Mouse (Mus musculus): Measurements from ENCODE around the gene Diras2.

The Diras2 gene

DNA sequence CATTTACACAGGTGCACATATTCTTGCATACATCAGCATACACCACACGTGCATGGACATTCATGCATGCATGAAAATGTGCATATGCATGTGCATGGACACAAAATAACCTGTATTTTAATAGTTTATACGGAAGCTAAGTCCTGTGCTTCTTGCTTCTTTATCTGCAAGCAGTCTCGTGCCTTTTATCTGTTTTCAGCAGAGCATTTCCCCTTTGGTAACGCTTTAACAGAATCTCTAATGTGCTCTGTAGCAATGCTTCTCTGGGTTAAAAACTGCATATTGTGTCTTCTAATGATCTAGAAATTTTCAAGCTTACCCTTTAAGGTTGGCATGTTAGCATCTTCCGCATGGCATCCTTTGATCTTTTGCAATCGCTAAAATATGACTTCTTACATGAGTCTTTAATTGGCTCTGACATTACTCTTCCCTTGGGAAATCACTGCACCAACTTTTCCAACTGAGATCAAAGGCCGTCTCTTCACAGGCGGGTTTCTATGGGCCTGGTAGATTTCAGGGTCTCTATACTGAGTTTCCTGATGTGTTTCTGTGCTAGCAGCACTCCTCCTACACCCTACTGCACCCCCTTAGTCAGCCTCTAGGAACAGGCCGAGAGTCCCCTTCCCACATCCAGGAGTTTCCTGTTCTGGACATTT is 21.9 kb upstream of the Diras2 start:
- DNase-seq (ENCODE audit: low spot score) = no peak

DNA sequence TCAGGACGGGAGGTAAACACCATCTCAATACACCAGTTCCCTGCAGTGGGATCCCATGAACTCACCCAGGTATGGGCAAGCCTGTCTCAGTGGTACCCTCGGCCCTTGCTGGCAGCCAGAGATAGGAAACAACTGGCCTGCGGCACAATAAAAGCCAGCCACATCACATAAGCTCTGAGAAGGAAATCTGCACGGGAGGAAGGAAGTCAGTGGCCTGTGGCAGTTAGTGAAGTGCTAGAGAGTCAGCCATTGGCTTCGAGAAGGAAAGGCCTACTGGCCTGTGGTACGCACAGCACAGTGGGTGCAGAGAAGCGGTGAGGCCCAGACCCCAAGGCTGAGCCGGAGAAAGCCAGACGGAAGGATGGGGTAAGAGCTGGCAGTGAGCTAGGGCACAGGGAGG is 20.2 kb upstream of the Diras2 start:
- no peak for DNase-seq (ENCODE audit: low spot score)

DNA sequence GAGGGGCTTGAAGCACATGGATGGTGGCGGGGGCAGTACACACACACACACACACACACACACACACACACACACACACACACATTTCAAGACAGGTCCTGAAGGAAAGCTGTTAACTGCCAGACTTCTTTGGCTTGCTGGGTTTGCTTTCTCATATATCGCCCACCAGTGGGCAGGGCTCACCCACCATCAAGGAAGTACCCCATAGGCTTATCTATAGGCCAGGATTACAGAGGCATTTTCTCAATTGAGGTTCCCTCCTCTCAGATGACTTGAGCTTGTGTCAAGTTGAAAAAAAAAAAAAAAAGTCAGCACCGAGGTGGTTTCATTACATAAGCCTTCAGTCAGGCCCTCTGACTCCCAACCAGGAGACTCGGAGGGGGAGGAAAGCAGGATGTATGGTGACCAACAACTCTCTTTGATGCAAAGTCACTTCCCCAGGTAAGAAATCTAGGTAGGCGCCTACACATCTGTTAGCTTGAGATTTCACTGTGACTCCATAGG is 19.7 kb upstream of the Diras2 start:
- DNase-seq (ENCODE audit: low spot score) = no peak

DNA sequence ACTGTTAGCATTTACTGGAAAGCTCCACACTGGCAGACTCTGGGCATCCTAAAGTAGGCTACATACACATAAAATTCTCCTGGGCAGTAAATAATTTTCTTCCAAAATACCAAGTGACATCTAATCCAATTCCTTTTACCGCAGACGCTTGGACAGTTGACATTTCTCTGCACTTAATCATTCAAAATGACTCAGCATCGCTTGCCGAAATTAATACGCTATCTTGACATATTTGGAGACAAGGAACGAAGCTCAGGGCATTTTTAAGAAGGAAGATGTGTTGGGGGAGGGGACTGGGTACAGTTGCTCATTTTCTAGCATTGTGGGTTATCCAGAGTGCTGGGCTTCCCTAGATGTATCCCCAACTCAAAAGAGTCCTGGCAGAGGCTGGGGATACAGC is 15.2 kb upstream of the Diras2 start:
- no peak for DNase-seq (ENCODE audit: low spot score)

DNA sequence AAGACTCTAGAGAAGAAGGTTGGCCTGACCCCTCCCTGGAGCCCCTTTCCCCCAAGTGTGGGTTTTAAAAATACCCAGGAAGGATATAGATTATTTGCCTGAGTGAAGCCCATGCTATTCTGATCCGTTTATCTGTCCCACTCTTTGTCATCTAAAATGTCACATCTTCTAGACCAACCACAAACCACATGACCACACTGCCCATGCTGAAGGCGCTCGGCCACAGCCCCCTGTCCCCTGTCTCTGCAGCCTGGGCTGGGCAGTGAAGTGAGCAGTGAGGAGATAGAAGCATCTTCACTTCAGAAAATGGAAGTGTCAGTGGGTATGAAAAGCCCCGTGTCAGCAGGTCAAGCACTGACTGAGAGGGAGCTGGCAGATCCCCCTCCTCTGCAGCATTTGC is 11.6 kb upstream of the Diras2 start:
- DNase-seq (ENCODE audit: low spot score) = no peak

DNA sequence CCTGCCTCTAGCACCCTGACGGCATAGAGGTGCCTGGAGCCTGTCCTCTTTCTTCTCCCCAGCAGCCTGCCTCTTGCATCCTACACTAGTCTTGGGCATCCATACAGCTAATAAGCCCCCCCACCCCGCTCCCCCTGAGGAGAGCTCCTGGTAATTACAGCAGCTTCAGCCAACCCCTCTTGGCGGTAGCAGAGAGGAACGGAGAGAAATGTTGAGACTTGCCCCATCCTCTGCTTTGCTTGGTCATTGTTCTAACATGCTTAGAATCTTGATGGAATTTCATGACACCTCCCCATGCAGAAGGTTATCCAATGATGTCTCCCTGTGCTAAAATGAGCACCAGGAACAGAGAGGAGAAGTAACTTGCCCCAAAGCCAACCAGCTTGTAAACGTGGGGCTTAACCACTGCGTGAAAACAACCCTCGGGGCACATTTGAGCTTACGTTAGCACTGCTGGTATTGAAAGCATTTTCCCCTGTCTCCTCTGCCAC is 11.0 kb upstream of the Diras2 start:
- DNase-seq (ENCODE audit: low spot score) = no peak

DNA sequence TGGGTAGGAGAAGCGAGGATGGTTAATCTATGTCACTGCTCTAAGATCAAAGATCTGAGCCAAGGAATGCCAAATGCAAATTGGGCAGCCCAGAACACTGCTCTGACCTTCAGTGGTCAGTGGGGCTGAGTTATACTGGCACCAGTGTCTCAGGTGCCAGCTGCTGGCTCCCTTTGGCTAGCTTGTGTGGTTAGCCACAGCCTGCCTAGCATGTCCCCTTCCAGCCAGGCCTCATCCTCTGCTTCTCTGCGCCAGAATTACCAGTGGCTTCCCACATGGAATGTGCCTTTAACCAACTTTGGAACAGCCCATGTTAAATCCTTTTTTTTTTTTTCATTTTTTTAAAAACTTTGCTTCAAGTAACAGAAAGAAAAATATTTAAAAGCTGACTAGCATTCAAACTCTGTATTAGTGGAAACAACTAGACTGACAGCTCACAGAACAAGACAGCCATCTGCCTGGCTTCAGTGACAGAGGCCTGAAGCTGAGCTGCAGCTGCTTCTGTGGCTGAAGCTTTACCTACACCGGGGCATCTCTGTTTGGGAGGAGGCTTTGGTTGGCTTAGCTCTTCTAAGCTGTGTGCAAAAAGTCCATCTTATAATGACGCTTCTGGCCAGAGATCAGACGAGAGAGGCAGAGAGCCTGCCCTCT is 10.4 kb upstream of the Diras2 start:
- DNase-seq (ENCODE audit: low spot score) = no peak

DNA sequence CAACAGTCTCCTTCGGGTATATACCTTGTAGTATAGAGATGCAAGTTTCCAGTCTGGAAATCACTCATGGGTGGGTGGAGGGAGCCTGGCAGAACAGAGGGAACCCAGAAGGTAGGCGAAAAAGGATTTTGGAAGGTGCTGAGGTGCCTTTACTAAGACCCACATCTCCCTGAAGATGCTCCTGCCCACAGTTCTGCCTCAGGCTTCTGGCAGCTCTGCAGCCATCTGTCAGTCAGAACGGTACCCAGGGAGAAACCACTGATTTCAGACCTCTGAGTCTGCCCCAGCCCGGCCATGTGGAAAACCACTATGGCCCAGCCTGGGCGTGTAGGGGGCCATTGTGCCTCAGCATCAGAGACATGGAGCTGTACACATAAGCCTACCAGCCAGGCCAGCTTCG is 8.4 kb upstream of the Diras2 start:
- DNase-seq (ENCODE audit: low spot score) = no peak

DNA sequence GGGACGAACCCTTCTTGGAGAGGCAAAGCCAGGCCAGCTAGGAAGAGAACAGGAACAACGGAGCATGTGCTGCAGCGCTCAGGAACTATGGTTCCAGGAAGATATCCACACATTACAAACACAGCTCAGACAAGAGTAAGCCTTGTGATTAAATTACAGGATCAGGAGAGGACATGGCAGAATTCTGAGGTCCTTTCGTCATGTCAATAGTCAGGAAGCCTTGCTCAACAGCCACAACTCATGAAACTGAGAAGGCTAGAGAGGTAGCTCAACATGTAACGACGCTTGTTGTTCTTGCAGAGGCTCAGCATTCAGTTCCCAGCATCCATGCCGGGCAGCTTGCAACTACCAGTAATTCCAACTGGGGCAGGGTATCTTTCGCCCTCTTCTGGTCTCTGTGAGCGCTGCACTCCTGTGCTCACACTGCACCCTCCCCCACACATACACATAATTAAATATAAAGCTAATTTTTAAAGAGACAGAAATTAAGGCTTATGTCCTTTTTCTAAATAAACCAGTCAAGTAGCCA is 7.6 kb upstream of the Diras2 start:
- no peak for DNase-seq (ENCODE audit: low spot score)

DNA sequence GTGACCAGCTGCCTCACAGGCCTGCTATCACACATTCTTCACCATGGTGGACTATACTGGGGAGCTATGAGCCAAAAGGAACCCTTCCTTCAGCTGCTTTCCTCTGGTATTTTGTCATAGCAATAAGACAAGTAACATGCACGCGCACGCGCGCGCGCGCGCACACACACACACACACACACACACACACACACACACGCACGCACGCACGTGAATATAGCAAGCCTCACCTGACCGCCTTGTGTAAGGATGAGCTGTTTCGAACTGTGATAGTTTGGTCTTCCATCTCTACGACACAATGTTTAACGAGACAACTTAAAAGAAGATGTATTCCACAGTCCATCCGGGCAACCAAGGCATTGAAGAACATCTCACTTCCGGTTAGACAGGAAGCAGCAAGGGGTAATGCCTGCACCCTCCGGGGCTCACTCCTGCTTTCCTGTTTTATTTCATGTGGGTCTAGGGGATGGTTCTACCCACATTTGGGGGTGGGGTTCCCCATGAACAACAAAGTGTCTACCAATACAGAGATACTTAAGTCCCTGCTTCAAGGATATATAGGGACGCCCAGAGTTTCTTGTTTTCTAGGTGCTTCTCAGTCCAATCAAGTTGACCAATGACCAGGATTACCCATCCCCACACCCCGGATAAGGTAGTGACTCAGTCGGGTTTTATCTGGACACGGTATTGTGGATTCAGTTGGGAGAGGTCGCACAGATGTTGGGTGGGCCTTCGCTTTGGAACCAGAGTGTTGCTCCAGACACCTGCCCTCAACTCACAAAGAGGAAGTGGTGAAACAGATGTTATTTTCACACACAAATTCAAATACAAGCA is 6.9 kb upstream of the Diras2 start:
- DNase-seq (ENCODE audit: low spot score) = no peak

DNA sequence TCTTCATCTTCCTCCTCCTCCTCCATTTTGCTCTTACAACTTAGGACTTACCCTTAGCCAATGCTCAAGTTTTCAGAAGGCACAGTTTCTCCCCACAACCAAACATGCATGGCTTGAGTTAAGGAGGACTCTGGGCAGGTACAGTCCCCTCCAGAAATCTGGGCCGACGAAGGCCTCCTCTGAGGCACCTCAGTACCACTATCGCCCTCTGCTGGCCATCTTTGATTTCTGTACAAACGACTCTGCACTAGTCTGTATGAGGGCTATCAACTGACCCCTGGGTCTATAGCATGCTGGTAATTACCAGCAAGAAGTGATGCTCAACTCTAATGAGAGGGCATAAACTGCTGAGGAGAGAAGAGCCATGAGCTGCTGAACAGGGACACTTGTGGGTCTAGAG is 4.5 kb upstream of the Diras2 start:
- peak; percentile 77 for DNase-seq (ENCODE audit: low spot score)

DNA sequence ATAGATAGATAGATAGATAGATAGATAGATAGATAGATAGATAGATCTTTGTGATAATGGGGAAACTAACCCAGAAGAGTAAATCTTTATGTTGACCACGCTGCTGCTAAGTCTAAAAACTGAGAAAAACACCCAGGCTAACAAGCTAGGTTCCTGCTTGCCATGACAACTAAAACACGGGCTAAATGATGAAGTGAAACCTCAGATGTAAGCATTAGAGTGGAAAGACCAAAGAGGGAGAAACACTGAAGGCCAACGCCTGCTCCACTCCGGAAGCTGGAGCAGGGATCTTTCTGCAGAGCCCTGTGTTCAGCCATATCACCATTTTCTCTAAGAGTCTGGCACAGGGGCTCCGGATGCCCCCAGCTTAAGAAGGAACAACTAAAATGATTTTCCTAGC is 2.6 kb upstream of the Diras2 start:
- DNase-seq (ENCODE audit: low spot score) = no peak

DNA sequence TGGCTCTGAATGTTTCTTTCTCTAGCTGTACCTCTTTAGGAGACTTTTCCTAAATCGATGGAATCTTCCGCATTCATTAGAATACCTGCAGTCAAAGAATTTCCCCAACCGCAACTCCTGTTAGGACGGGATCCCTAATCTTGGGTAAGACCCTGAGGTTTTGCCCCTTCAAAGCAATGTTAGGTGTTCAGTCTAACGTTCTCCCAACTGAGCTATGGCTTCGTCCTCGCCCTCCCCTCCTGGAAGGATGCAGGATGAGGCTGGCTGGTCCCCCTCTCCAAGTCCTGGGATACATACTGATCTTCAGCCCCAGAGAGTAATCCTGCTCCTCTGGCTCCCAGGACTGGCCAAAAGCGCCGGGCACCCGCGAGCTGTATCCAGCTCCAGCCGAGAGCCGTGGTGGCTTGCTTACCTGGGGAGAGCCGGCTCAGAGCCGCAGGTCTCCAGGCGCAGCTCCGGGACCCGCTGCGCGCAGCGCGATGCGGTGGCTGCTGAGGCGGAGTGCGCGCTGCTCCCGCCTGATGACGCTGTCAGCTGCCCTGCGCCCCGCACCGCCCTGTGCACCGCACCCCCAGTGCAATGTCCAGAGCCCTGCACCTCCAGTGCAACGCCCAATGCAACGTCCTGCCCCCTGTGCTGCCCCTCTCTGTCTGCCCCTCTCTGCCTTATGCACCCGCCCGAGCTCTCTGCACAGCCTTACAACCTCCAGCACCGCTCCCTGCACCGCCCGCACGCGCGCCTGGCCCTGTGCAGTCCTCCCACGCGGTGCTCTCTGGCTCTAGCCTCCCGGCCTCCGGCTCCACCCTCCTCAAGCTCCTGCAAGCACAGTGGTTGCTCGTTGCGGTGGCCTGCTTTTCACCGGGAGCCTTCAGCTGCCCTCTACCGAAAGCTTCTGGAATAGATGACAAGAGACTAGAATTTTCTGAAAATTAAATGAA is 802 bp downstream of the Diras2 start:
- DNase-seq (ENCODE audit: low spot score) = peak; percentile 84

DNA sequence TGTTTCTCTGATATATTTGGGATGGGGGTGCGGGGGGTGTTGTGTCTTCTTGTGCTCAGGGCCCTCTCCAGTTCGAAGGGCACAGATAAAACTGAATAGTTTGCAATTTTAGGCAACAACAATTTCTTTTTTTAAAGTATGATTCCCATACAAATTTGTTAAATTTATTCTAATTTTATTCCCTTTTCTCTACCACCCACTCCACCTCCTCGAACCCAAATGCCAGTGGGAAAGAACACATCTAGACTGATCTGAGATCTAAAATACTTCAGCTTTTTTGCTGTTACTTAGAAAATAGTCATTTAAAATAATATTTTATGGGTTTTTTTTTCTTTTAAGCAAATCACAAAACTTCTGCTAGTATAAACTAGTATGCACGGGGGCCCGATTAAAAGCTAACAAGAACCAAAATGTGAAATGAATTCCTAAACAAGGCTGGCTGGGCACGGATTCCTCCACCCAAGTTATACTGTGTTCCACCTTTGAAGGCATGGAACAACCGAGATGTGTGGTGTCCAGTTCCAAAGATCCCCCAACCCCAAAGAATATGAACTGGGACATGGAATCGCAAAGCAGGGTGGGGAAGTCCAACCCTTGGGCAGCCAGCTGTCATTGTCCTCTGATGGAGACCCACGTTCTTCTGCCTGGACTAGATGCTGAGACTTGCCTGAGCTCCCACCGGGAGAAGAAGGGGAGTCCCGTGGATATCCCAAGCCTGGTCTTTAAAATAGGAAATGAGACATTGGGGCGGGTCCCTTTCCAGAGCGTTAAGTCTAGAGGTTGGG is 1.7 kb downstream of the Diras2 start:
- DNase-seq (ENCODE audit: low spot score) = no peak

DNA sequence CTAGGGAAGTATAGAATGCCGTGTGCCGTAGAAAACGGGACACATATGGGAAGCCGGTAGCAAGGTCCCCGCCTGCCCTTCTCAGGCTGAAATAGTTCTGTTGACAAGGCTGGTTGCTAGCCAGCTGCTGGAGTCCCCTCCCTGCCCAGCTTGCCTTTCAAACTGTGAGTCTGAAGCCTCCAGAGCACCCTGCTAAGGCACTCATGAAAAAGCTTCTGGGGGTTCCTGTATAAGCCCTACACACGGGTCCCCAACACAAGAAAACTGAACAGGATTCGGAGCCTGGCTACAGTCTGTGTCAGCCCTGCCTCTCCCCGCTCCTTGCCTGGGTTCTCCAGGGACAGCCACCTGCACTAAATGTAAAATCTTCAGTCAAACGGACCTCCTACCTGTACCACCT is 2.3 kb downstream of the Diras2 start:
- DNase-seq (ENCODE audit: low spot score) = no peak

DNA sequence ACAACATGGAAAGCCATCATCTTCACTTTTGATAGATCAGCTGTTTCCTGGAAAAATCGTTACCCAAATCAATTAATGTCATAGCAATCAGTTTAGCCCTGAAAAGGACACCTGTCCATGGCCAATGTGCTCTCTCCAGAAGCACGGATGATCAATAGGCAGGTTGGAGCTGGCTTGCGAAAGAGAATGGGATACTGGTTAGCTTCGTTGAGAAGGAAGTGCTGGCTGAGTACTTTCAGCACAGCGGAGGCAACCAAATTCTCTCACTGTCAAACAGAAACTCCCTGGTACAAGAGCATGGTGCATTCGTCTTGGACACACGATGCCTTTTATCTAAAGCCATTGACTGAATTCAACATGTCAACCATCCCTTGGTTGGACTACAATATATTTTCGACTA is 2.8 kb downstream of the Diras2 start:
- DNase-seq (ENCODE audit: low spot score) = no peak

DNA sequence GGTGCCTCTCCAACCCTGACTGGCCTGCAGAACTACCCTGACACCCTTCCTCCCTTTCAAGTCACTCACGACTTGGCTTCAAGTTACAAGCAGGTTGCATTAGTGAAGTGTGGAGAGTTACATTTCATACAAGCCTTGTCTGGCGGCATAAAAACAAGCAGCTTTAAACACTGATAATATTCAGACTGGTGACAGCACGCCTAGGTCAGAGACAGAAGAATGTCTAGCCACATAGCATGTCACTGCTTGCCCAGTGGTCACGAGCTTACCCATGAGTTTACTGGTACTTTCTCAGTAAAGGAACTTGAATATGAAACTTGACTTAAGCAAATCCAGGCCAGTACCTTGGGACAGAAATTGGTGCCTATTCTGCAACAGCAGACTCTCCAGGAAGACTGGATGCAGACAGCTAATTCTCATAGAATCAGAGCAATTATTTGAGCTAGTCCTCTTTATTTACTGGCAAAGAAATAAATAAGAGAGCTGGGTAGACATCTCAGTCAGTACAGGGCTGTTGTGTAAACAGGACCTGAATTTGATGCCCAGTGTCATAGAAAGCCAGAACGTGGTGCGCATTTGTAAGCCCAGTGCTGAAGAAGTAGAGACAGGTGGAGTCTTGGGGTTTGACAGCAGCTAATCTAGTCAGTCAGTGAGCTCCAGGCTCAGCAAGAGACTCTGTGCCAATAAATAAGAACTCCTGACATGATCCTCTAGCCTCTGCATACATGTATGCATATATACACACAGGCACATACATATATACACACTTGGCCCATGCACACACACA is 4.6 kb downstream of the Diras2 start:
- peak; percentile 48 for DNase-seq (ENCODE audit: low spot score)

DNA sequence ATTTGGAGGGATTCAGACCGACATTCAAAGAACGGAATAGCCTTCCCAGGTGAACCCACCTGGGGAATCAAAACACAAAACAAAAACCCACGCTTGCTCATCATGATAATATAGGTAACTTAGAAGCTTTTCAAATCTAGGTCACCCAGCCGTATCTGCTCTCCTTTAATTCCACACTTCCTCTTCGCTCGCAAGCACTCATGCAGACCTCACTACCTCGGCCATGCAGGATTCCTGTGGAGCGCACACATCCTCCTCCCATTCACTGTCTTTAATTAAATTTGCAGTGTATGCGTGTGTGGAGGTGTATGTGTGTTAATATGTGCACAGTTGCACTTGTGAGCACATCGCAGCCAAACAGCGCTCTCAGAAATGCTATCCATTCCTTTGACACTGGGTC is 6.8 kb downstream of the Diras2 start:
- DNase-seq (ENCODE audit: low spot score) = no peak

DNA sequence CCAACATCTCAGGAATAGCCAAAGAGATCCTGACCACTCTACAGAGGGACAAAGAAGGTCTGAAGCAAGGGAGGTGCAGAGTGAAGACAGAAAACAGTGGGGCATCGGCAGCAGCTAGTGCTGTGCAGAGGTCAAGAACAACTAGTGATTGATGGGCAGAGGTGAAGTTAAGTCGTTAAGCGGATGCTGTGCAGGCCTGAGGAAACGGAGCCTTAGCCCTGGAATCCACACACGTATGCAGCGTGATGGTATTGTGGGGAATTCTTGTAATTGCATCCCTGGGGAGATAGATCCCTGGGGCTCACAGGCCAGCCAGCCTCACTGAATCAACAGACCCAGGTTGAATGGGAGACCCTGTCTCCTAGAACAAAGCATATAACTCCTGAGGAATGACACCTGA is 9.9 kb downstream of the Diras2 start:
- DNase-seq (ENCODE audit: low spot score) = no peak

DNA sequence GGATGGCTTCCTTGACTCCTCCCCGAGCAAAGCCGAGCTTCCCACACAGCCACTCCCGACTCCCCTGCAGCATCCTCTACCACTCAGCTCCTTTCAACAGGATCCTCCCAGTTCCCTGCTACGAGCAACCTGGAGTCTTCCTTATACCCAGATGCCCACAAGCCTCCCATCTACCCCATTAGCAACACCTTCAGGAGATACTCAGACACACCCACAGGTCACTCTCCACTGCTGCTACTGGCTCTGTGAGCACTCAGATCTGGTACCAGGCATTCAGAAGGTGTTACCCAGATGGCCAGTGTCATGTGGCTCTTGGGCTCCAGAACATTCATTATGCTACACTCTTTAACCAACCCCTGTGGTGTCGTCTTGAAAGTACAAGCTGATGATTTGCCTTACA is 11.7 kb downstream of the Diras2 start:
- DNase-seq (ENCODE audit: low spot score) = no peak

Measured in urinary bladder, postnatal 14 days (tissue).